Mouse (Mus musculus): Measurements from ENCODE around the gene Micu1.

The Micu1 gene

GRCm38 (mm10) chr10:59814505-59815155 is 112.4 kb downstream of the Micu1 start:
- peak; percentile 56 for DNase-seq

GRCm38 (mm10) chr10:59816569-59816968 is 114.3 kb downstream of the Micu1 start:
- no peak for DNase-seq

GRCm38 (mm10) chr10:59817528-59817927 is 115.3 kb downstream of the Micu1 start:
- peak; percentile 39 for DNase-seq

- DNase-seq, result no peak
Observed at GRCm38 (mm10) chr10:59817991-59818390, 115.7 kb downstream of the Micu1 start.

GRCm38 (mm10) chr10:59819146-59819545 is 116.9 kb downstream of the Micu1 start:
- no peak for DNase-seq

GRCm38 (mm10) chr10:59820886-59821285 is 118.6 kb downstream of the Micu1 start:
- DNase-seq, result no peak

GRCm38 (mm10) chr10:59821334-59822066 is 119.2 kb downstream of the Micu1 start:
- no peak for DNase-seq

- no peak for DNase-seq
Observed at GRCm38 (mm10) chr10:59822857-59823256, 120.6 kb downstream of the Micu1 start.

- DNase-seq, result no peak
Observed at GRCm38 (mm10) chr10:59825137-59825812, 123.0 kb downstream of the Micu1 start.

GRCm38 (mm10) chr10:59829886-59830285 is 127.6 kb downstream of the Micu1 start:
- no peak for DNase-seq

GRCm38 (mm10) chr10:59831950-59832349 is 129.7 kb downstream of the Micu1 start:
- DNase-seq, result no peak

- no peak for DNase-seq
Observed at GRCm38 (mm10) chr10:59835301-59836155, 133.3 kb downstream of the Micu1 start.

GRCm38 (mm10) chr10:59837490-59837889 is 135.2 kb downstream of the Micu1 start:
- DNase-seq, result no peak

- DNase-seq, result no peak
Observed at GRCm38 (mm10) chr10:59841434-59841833, 139.2 kb downstream of the Micu1 start.

- no peak for DNase-seq
Observed at GRCm38 (mm10) chr10:59843125-59843524, 140.8 kb downstream of the Micu1 start.

- DNase-seq, result no peak
Observed at GRCm38 (mm10) chr10:59844686-59845085, 142.4 kb downstream of the Micu1 start.

GRCm38 (mm10) chr10:59846416-59846815 is 144.1 kb downstream of the Micu1 start:
- no peak for DNase-seq

GRCm38 (mm10) chr10:59848079-59848877 is 146.0 kb downstream of the Micu1 start:
- DNase-seq, result no peak

GRCm38 (mm10) chr10:59848953-59849352 is 146.7 kb downstream of the Micu1 start:
- DNase-seq, result no peak

- DNase-seq, result no peak
Observed at GRCm38 (mm10) chr10:59849371-59849770, 147.1 kb downstream of the Micu1 start.

GRCm38 (mm10) chr10:59857157-59857556 is 154.9 kb downstream of the Micu1 start:
- DNase-seq, result no peak

- DNase-seq, result no peak
Observed at GRCm38 (mm10) chr10:59860684-59861083, 158.4 kb downstream of the Micu1 start.

All from embryo, embryonic 11 days (tissue).